Mouse (Mus musculus): ENCODE measurements around the gene Mrpl58. TPM values are rescaled to one million over a fixed set of nuclear protein-coding genes. Genes with fewer than 3 reads are reported as not detected.
"Not testable (repeated sequence)": the region's sequence is repeated elsewhere in the genome, so short reads cannot be mapped to it uniquely, and the experiment has no call there.

The Mrpl58 gene
- polyA plus RNA-seq, 1 experiment from 2014 or later, result 277 TPM

- 85% methylated on average over 6 of the region's 6 CpGs for WGBS
These were observed 51.3 kb downstream of the Mrpl58 start for GRCm38 (mm10) chr11:115454822-115455221.

DNA sequence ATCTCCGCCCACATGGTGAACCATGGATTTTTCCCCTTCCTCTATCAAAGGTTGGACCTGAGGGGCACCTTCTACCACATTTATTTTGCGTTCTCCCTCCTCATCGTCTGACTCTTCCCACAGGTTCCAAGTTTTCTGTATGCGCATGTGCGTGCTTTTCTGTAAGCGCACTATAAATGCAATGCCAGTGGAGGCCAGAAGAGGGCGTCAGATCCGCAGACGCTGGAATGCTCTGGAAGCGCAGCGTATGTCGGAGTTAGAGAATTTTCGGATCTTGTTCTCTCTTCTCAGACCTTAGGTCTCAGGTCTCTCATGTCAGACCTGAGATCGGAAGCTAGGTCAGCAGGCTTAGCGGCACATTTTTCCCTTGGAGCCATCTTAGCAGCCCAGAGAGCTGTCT lies 52.1 kb downstream of the Mrpl58 start:
- WGBS, result 84% methylated on average over 15 of the region's 15 CpGs
- Histone ChIP-seq H3K36me3 (replicated peaks) (no peaks in the 10 kb centered on the region), H3K9me3 (0 out of 2 replicates have a peak, but pooled peaks cover 7% of the 10 kb centered on the region), H3K27me3 (ENCODE audit: poor library complexity, severe bottlenecking) (no peaks in the 10 kb centered on the region), H3K4me3 (no peak overlapping the region), H3K4me1 (peaks cover 14% of the 10 kb centered on the region), H3K27ac (no peak overlapping the region)
- no peak for DNase-seq (ENCODE audit: extremely low spot score, low spot score)

More at GRCm38 (mm10) chr11:115454822-115455221, 51.3 kb downstream of the Mrpl58 start:
- H3K27ac ChIP-seq; H3K36me3 ChIP-seq (replicated peaks); DNase-seq (ENCODE audit: extremely low spot score, low spot score); H3K4me3 ChIP-seq; H3K9me3 ChIP-seq; H3K27me3 ChIP-seq (ENCODE audit: poor library complexity, severe bottlenecking): not testable (repeated sequence)
- H3K4me1 ChIP-seq, result peaks cover 14% of the 10 kb centered on the region

GRCm38 (mm10) chr11:115456182-115456581 lies 52.6 kb downstream of the Mrpl58 start:
- Histone ChIP-seq H3K36me3 (replicated peaks) (no peaks in the 10 kb centered on the region), H3K27ac (no peak overlapping the region), H3K4me3 (no peak overlapping the region), H3K4me1 (peaks cover 18% of the 10 kb centered on the region), H3K9me3 (0 out of 2 replicates have a peak, but pooled peaks cover 7% of the 10 kb centered on the region), H3K27me3 (ENCODE audit: poor library complexity, severe bottlenecking) (no peaks in the 10 kb centered on the region)
- DNase-seq (ENCODE audit: extremely low spot score, low spot score), result no peak
- WGBS, result 94% methylated on average over 5 of the region's 5 CpGs

DNA sequence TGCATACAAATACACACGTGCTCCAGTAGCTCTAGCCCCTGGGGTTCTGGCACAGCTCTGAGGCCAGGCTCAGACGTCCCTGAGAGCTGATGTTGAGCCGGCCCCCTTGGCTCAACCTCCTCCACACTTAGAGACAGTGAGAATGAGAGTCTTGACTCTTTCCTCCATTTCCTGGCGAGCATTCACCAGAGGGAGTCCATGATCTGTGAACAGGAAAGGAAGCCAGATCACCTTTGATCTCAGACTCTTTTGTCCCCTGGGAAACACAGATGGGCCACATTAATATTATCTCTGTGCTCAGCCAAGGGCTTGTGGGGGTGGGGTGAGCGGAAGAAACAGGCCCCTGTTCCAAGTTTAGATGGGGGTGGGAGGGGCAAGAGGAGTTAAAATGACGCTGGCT lies 53.9 kb downstream of the Mrpl58 start:
- Histone ChIP-seq H3K27ac (peak overlapping the region; percentile 51; the same call in 1 of the 2 replicates), H3K27me3 (ENCODE audit: poor library complexity, severe bottlenecking) (0 out of 2 replicates have a peak, but pooled peaks cover 5% of the 10 kb centered on the region), H3K4me1 (peaks cover 25% of the 10 kb centered on the region), H3K9me3 (0 out of 2 replicates have a peak, but pooled peaks cover 7% of the 10 kb centered on the region), H3K4me3 (no peak overlapping the region), H3K36me3 (replicated peaks) (no peaks in the 10 kb centered on the region)
- DNase-seq (ENCODE audit: extremely low spot score, low spot score), result no peak
- 46% methylated on average over 6 of the region's 6 CpGs for WGBS

- Histone ChIP-seq H3K27me3 (ENCODE audit: poor library complexity, severe bottlenecking) (peaks cover 9% of the 10 kb centered on the region; the same call in 1 of the 2 replicates), H3K27ac (no peak overlapping the region), H3K9me3 (no peaks in the 10 kb centered on the region), H3K4me3 (no peak overlapping the region), H3K36me3 (replicated peaks) (no peaks in the 10 kb centered on the region), H3K4me1 (peaks cover 25% of the 10 kb centered on the region)
- no peak for DNase-seq (ENCODE audit: extremely low spot score, low spot score)
- 22% methylated on average over 8 of the region's 8 CpGs for WGBS
These were observed 57.4 kb downstream of the Mrpl58 start for GRCm38 (mm10) chr11:115460976-115461375.

GRCm38 (mm10) chr11:115461846-115462242 lies 58.3 kb downstream of the Mrpl58 start:
- Histone ChIP-seq H3K4me3 (no peak overlapping the region), H3K36me3 (replicated peaks) (no peaks in the 10 kb centered on the region), H3K9me3 (no peaks in the 10 kb centered on the region), H3K27me3 (ENCODE audit: poor library complexity, severe bottlenecking) (peaks cover 9% of the 10 kb centered on the region; the same call in 1 of the 2 replicates), H3K27ac (no peak overlapping the region), H3K4me1 (peaks cover 27% of the 10 kb centered on the region)
- no peak for DNase-seq (ENCODE audit: extremely low spot score, low spot score)
- WGBS, result 70% methylated on average over 5 of the region's 5 CpGs

Small RNA genes lying within 50 kb of the gene (microRNA-seq; reads per million reads assigned to microRNA genes)
- not detected for gene Mir3968

Other genes with a start within 250 kb of the Mrpl58 start
- 36.6 and 38.1 TPM in 2 replicates for gene Slc9a3r1, start 240.4 kb upstream of the Mrpl58 start, polyA plus RNA-seq (2016; fragmentation: Nextera tagmentation; extraction: Ambion mirVana)
- 8.7 and 8.8 TPM in 2 replicates for gene Tmem104, start 216.3 kb upstream of the Mrpl58 start, polyA plus RNA-seq (2016; fragmentation: Nextera tagmentation; extraction: Ambion mirVana)
- 16.9 and 20.6 TPM in 2 replicates for gene Nat9, start 215.9 kb upstream of the Mrpl58 start, polyA plus RNA-seq (2016; fragmentation: Nextera tagmentation; extraction: Ambion mirVana)
- gene Grin2c, start 136.5 kb upstream of the Mrpl58 start, polyA plus RNA-seq (2016; fragmentation: Nextera tagmentation; extraction: Ambion mirVana), result not detected in 2 replicates
- gene Fdxr, start 126.7 kb upstream of the Mrpl58 start, polyA plus RNA-seq (2016; fragmentation: Nextera tagmentation; extraction: Ambion mirVana), result 16.3 and 17.5 TPM in 2 replicates
- gene Fads6, start 106.1 kb upstream of the Mrpl58 start, polyA plus RNA-seq (2016; fragmentation: Nextera tagmentation; extraction: Ambion mirVana), result 0.45 and 0.49 TPM in 2 replicates
- gene Otop2, start 96.6 kb upstream of the Mrpl58 start, polyA plus RNA-seq (2016; fragmentation: Nextera tagmentation; extraction: Ambion mirVana), result 0.12 TPM in 1 of 2 replicates, not detected in the other
- gene Ush1g, start 81.7 kb upstream of the Mrpl58 start, polyA plus RNA-seq (2016; fragmentation: Nextera tagmentation; extraction: Ambion mirVana), result 0.05 TPM in 1 of 2 replicates, not detected in the other
- gene Otop3, start 69.0 kb upstream of the Mrpl58 start, polyA plus RNA-seq (2016; fragmentation: Nextera tagmentation; extraction: Ambion mirVana), result not detected in 2 replicates
- 16.2 and 18.2 TPM in 2 replicates for gene Hid1, start 36.0 kb upstream of the Mrpl58 start, polyA plus RNA-seq (2016; fragmentation: Nextera tagmentation; extraction: Ambion mirVana)
- gene Cdr2l, start 21.8 kb upstream of the Mrpl58 start, polyA plus RNA-seq (2016; fragmentation: Nextera tagmentation; extraction: Ambion mirVana), result 21.1 and 21.8 TPM in 2 replicates
- gene Atp5h, start 16.2 kb downstream of the Mrpl58 start, polyA plus RNA-seq (2016; fragmentation: Nextera tagmentation; extraction: Ambion mirVana), result 877 and 886 TPM in 2 replicates
- gene Kctd2, start 16.4 kb downstream of the Mrpl58 start, polyA plus RNA-seq (2016; fragmentation: Nextera tagmentation; extraction: Ambion mirVana), result 8.9 and 10.3 TPM in 2 replicates
- 0.15 and 0.19 TPM in 2 replicates for gene Trim80, start 36.8 kb downstream of the Mrpl58 start, polyA plus RNA-seq (2016; fragmentation: Nextera tagmentation; extraction: Ambion mirVana)
- gene Slc16a5, start 58.7 kb downstream of the Mrpl58 start, polyA plus RNA-seq (2016; fragmentation: Nextera tagmentation; extraction: Ambion mirVana), result 0.19 and 0.20 TPM in 2 replicates
- gene Armc7, start 71.9 kb downstream of the Mrpl58 start, polyA plus RNA-seq (2016; fragmentation: Nextera tagmentation; extraction: Ambion mirVana), result 8.1 and 8.2 TPM in 2 replicates
- gene Nt5c, start 88.1 kb downstream of the Mrpl58 start, polyA plus RNA-seq (2016; fragmentation: Nextera tagmentation; extraction: Ambion mirVana), result 93.2 and 94.5 TPM in 2 replicates
- 719 and 771 TPM in 2 replicates for gene Jpt1, start 110.6 kb downstream of the Mrpl58 start, polyA plus RNA-seq (2016; fragmentation: Nextera tagmentation; extraction: Ambion mirVana)
- gene Sumo2, start 132.5 kb downstream of the Mrpl58 start, polyA plus RNA-seq (2016; fragmentation: Nextera tagmentation; extraction: Ambion mirVana), result 1,497 and 1,498 TPM in 2 replicates
- 281 and 299 TPM in 2 replicates for gene Nup85, start 160.7 kb downstream of the Mrpl58 start, polyA plus RNA-seq (2016; fragmentation: Nextera tagmentation; extraction: Ambion mirVana)
- 106 TPM in 2 replicates for gene Mrps7, start 200.2 kb downstream of the Mrpl58 start, polyA plus RNA-seq (2016; fragmentation: Nextera tagmentation; extraction: Ambion mirVana)
- gene Gga3, start 200.3 kb downstream of the Mrpl58 start, polyA plus RNA-seq (2016; fragmentation: Nextera tagmentation; extraction: Ambion mirVana), result 29.6 and 35.0 TPM in 2 replicates
- gene Mif4gd, start 209.2 kb downstream of the Mrpl58 start, polyA plus RNA-seq (2016; fragmentation: Nextera tagmentation; extraction: Ambion mirVana), result 20.3 and 23.8 TPM in 2 replicates
- gene Slc25a19, start 224.5 kb downstream of the Mrpl58 start, polyA plus RNA-seq (2016; fragmentation: Nextera tagmentation; extraction: Ambion mirVana), result 25.6 and 26.2 TPM in 2 replicates

Measured in forebrain, embryonic 10.5 days (tissue).